Mouse (Mus musculus) intestine, embryonic 14.5 days (tissue): ENCODE measurements around the gene Mast3. TPM values are rescaled to one million over a fixed set of nuclear protein-coding genes. Genes with fewer than 3 reads are reported as not detected.

Source experiments
- ATAC-seq: fragments of 200-750 bp; cut with Nextera tagmentation; replicated peaks from 2 replicates; pipeline ENCODE4 v1.8.0; 2017; ENCODE audit warnings: low read depth, moderate number of reproducible peaks, moderate TSS enrichment, moderate library complexity; ENCODE audit not compliant: low FRiP score, low TSS enrichment
- DNase-seq: peaks from one replicate; pipeline ENCODE4 v3.0.0-alpha.2; 2018; ENCODE audit warnings: low spot score
- H3K27ac ChIP-seq: fragments of 300-500 bp; sonication (generic); 2 replicates; pipeline ENCODE4 v1.5.1; 2014; ENCODE audit warnings: low read depth, mild to moderate bottlenecking, control low read depth
- H3K27me3 ChIP-seq: fragments of 300-500 bp; sonication (generic); replicated peaks from 2 replicates; pipeline ENCODE4 v1.6.1; 2014; ENCODE audit warnings: low read length, control low read depth; ENCODE audit not compliant: control insufficient read depth, insufficient read depth
- H3K36me3 ChIP-seq: fragments of 300-500 bp; sonication (generic); 2 replicates; pipeline ENCODE4 v1.6.1; 2014; ENCODE audit warnings: low read length, control low read depth; ENCODE audit not compliant: control insufficient read depth, insufficient read depth
- H3K4me1 ChIP-seq: fragments of 300-500 bp; sonication (generic); replicated peaks from 2 replicates; pipeline ENCODE4 v1.6.1; 2014; ENCODE audit warnings: low read length, control low read depth, mixed read lengths; ENCODE audit not compliant: control insufficient read depth, insufficient read depth
- H3K4me2 ChIP-seq: fragments of 300-500 bp; sonication (generic); 2 replicates; pipeline ENCODE4 v1.6.1; 2014; ENCODE audit warnings: low read length
- H3K4me3 ChIP-seq: fragments of 300-500 bp; sonication (generic); 2 replicates; pipeline ENCODE4 v1.5.1; 2014; ENCODE audit warnings: low read depth, low read length, control low read depth, mixed read lengths
- H3K9ac ChIP-seq: fragments of 300-500 bp; sonication (generic); 2 replicates; pipeline ENCODE4 v1.6.1; 2014; ENCODE audit warnings: mild to moderate bottlenecking, low read length
- H3K9me3 ChIP-seq: fragments of 300-500 bp; sonication (generic); 2 replicates; pipeline ENCODE4 v1.6.1; 2016; ENCODE audit warnings: low read length, control low read depth; ENCODE audit not compliant: control insufficient read depth
- WGBS: fragments of 180-500 bp; shearing (Covaris S2); extraction: QIAGEN DNeasy Blood & Tissue Kit; methylation state at CpG from one replicate; pipeline ENCODE4 v1.1.7; 2014; 5-methylcytosine and 5-hydroxymethylcytosine counted together
- polyA plus RNA-seq: library from polyadenylated mRNA; unstranded; fragments of >200 nt; fragmentation: Nextera tagmentation; extraction: Ambion mirVana; gene quantifications from 2 replicates; pipeline ENCODE4 v1.2.1, GENCODE M21; 2014

The Mast3 gene
- polyA plus RNA-seq, 1 experiment from 2014 or later: 16.7 TPM

DNA sequence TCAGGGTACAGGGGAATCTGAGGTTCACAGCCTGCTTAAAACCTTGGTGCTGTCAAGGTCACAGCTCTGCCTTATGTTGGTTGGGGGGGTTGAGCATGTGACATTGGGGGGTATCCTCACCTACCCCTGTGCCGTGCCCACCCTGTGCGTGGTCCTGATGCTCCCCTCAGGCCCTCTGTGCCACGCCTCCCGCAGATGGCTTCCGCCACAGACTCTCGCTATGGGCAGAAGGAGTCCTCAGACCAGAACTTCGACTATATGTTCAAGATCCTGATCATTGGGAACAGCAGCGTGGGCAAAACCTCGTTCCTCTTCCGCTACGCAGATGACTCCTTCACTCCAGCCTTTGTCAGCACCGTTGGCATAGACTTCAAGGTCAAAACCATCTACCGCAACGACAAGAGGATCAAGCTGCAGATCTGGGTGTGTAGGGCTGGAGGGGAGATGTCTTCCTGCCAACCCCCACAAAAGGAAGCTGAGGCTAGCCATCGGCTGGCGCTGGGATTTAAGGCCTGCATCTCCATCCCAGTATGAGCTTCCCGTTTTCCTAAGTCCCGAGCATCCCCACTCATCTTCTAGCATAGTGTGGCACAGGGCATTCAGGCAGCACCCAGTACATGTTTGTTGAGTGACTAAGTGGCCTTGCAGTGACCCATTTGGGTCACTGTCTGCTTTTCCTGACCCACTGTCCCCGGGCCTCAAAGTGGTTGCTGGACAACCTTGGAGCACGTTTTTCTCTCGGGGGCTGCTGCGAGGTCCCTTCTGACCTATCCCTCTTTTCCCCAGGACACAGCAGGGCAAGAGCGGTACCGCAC is 49.0 kb downstream of the Mast3 start:
- H3K4me1 ChIP-seq: peaks cover 32% of the 10 kb centered on the region
- ATAC-seq (no peak), DNase-seq (no peak)
- peak overlapping the region; percentile 71; the same call in 1 of the 2 replicates for H3K9ac ChIP-seq
- WGBS: 85% methylated on average over 24 of the region's 24 CpGs
- peak overlapping the region; percentile 76; the same call in 1 of the 2 replicates for H3K4me3 ChIP-seq
- no peaks in the 10 kb centered on the region for H3K9me3 ChIP-seq
- peaks cover 27% of the 10 kb centered on the region for H3K36me3 ChIP-seq
- no peaks in the 10 kb centered on the region for H3K27me3 ChIP-seq
- no peak overlapping the region for H3K27ac ChIP-seq
- H3K4me2 ChIP-seq: peak overlapping the region; percentile 98

DNA sequence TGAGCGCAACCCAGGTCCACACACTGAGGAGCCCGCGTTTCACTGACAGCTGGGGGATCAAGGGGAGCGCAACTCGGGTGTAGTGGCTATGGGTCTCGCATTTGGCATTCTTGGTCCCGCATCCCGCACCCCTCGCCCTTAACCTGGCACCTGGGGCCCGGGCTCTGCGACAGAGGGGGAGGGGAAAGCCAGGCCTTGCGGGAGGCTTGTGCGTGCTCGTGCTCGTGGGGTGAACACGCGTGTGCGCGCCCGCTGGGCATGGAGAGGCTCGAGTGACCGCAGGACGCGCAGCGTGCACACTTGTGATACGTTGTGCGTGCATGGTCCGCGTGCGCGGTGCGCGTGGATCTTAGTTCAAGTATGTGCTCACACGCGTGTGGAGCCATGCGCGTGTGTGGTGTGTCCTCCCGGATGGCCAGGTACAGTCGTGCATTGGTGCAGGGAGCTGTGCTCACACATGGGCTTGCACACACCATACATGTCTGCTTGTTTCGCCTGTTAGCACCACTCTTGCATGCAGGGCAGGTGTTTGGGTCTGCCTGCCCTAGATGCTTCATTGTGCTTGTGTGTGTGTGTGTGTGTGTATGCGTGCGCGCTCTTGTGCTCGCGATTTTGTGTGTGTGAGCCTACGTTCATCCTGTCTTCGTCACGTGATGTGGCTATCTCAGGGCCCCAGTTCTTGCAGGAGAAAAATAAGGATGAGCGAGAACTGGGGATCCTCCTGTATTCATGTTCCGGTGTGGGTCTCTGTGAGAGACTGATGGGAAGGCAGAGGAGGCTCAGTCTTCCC is 49.8 kb downstream of the Mast3 start:
- Histone ChIP-seq H3K4me2 (peak overlapping the region; percentile 98), H3K9ac (peak overlapping the region; percentile 71), H3K36me3 (peaks cover 27% of the 10 kb centered on the region), H3K27me3 (no peaks in the 10 kb centered on the region), H3K9me3 (no peaks in the 10 kb centered on the region), H3K4me3 (peak overlapping the region; percentile 76), H3K27ac (peak overlapping the region; percentile 43; the same call in 1 of the 2 replicates), H3K4me1 (peaks cover 28% of the 10 kb centered on the region)
- 11% methylated on average over 50 of the region's 50 CpGs for WGBS
- DNase-seq (no peak), ATAC-seq (peak; percentile 29)

GRCm38 (mm10) chr8:70754043-70754870 is 50.6 kb downstream of the Mast3 start, which contains the start of gene Rab3a:
TSS of gene Rab3a (plus strand) at chr8:70754679.
- H3K9me3 ChIP-seq: no peaks in the 10 kb centered on the region
- H3K4me2 ChIP-seq: peak within 1 kb of the TSS; percentile 98
- ATAC-seq: peak; percentile 96
- H3K4me1 ChIP-seq: peaks cover 25% of the 10 kb centered on the region
- H3K4me3 ChIP-seq: peak within 1 kb of the TSS; percentile 76
- DNase-seq: peak; percentile 96
- H3K36me3 ChIP-seq: peaks cover 27% of the 10 kb centered on the region
- H3K27me3 ChIP-seq: no peaks in the 10 kb centered on the region
- H3K27ac ChIP-seq: peak within 1 kb of the TSS; percentile 79
- peak within 1 kb of the TSS; percentile 71 for H3K9ac ChIP-seq
- WGBS: 7% methylated on average over 37 of the region's 37 CpGs

GRCm38 (mm10) chr8:70753151-70753550 is 51.7 kb downstream of the Mast3 start:
- 20% methylated on average over 21 of the region's 21 CpGs for WGBS
- 0 out of 2 replicates have a peak overlapping the region, but pooled peaks have one; percentile 20 for H3K9ac ChIP-seq
- peak; percentile 72 for DNase-seq

DNA sequence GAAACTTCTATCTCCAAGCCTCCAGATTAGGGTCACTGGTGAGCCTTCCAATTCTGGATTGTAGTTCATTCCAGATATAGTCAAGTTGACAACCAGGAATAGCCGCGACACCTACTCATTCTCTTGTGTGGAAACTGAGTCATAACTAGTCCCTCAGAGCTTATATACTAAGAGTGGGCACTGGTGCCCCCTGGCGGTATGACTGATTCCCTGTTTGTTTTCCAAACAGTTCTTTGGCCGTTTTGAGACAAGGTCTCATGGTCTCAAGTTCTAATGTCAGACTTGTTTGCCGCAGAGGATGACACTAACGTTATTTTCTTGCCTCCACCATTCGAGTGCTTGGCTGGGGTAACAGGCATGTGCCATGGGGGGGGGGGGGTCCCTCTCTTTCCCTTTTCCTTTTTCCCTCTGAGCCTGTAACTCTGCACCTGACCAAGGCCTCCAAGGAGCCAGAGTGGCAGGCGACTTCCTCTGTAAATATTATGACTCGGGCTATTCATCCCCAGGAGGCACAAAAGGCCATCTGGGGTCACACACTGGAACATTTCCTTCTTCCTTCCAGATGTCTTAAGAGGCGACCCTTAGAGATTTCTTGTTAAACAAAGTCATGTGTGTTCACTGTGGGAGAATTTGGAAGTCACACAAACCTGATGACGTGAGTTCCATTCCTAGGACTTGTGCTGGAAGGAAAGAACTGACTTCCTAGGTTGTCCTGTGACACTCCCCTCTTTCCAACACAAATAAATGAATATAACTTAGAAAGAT is 52.7 kb downstream of the Mast3 start:
- Histone ChIP-seq H3K4me3 (no peak overlapping the region), H3K4me2 (no peak overlapping the region), H3K4me1 (peaks cover 25% of the 10 kb centered on the region), H3K9ac (no peak overlapping the region), H3K9me3 (no peaks in the 10 kb centered on the region), H3K27me3 (0 out of 2 replicates have a peak, but pooled peaks cover 2% of the 10 kb centered on the region), H3K36me3 (peaks cover 14% of the 10 kb centered on the region), H3K27ac (peak overlapping the region; percentile 79)
- 23% methylated on average over 11 of the region's 11 CpGs for WGBS
- ATAC-seq (no peak), DNase-seq (peak; percentile 87)

More at GRCm38 (mm10) chr8:70753151-70753550, 51.7 kb downstream of the Mast3 start:
- peak overlapping the region; percentile 45 for H3K4me2 ChIP-seq
- no peaks in the 10 kb centered on the region for H3K27me3 ChIP-seq
- peak overlapping the region; percentile 79 for H3K27ac ChIP-seq
- peaks cover 23% of the 10 kb centered on the region for H3K36me3 ChIP-seq
- H3K4me1 ChIP-seq: peaks cover 25% of the 10 kb centered on the region
- ATAC-seq: no peak
- no peaks in the 10 kb centered on the region for H3K9me3 ChIP-seq
- H3K4me3 ChIP-seq: peak overlapping the region; percentile 3; the same call in 1 of the 2 replicates

GRCm38 (mm10) chr8:70750128-70750680 is 54.6 kb downstream of the Mast3 start:
- no peak overlapping the region for H3K4me2 ChIP-seq
- H3K9ac ChIP-seq: no peak overlapping the region
- WGBS: 87% methylated on average over 13 of the region's 13 CpGs
- no peak overlapping the region for H3K4me3 ChIP-seq
- H3K36me3 ChIP-seq: no peaks in the 10 kb centered on the region
- peaks cover 16% of the 10 kb centered on the region for H3K27me3 ChIP-seq
- no peak overlapping the region for H3K27ac ChIP-seq
- no peaks in the 10 kb centered on the region for H3K9me3 ChIP-seq
- ATAC-seq (no peak), DNase-seq (no peak)
- H3K4me1 ChIP-seq: peaks cover 20% of the 10 kb centered on the region

- ATAC-seq (no peak), DNase-seq (no peak)
- no peaks in the 10 kb centered on the region for H3K36me3 ChIP-seq
- H3K4me1 ChIP-seq: peaks cover 18% of the 10 kb centered on the region
- no peak overlapping the region for H3K4me2 ChIP-seq
- peaks cover 25% of the 10 kb centered on the region for H3K27me3 ChIP-seq
- H3K9me3 ChIP-seq: no peaks in the 10 kb centered on the region
- H3K4me3 ChIP-seq: no peak overlapping the region
- H3K9ac ChIP-seq: no peak overlapping the region
- no peak overlapping the region for H3K27ac ChIP-seq
- 69% methylated on average over 19 of the region's 19 CpGs for WGBS
These were observed 55.7 kb downstream of the Mast3 start for GRCm38 (mm10) chr8:70749097-70749674.
